Mouse (Mus musculus) erythroblast, embryonic 14.5 days (primary cell): Measurements from ENCODE around the gene Zc3h12b. TPM values are rescaled to one million over a fixed set of nuclear protein-coding genes. Genes with fewer than 3 reads are reported as not detected.

Experiments
- H3K27me3 ChIP-seq: 2 replicates; pipeline ENCODE4 v1.6.1; 2012; ENCODE audit warnings: inconsistent platforms; ENCODE audit not compliant: control insufficient read depth
- H3K36me3 ChIP-seq: 2 replicates; pipeline ENCODE4 v1.6.1; 2012; ENCODE audit warnings: mild to moderate bottlenecking, inconsistent platforms; ENCODE audit not compliant: control insufficient read depth
- H3K4me1 ChIP-seq: 2 replicates; pipeline ENCODE4 v1.6.1; 2012; ENCODE audit warnings: inconsistent platforms; ENCODE audit not compliant: control insufficient read depth
- H3K4me3 ChIP-seq: replicated peaks from 2 replicates; pipeline ENCODE3; 2012; ENCODE audit warnings: moderate library complexity, mild to moderate bottlenecking, inconsistent platforms
- H3K9me3 ChIP-seq: 2 replicates; pipeline ENCODE4 v1.6.1; 2012; ENCODE audit warnings: low read length, inconsistent platforms, mixed read lengths; ENCODE audit not compliant: control insufficient read depth
- GATA1 ChIP-seq: IDR thresholded peaks from 2 replicates; pipeline ENCODE4 v1.6.1; 2012; ENCODE audit warnings: low read length, inconsistent platforms, mixed read lengths
- TAL1 ChIP-seq: IDR thresholded peaks from 3 replicates; pipeline ENCODE4 v1.6.1; 2012; ENCODE audit warnings: low read length, inconsistent platforms, mixed read lengths
- polyA plus RNA-seq: library from polyadenylated mRNA; stranded (reverse); fragments of >175 nt; gene quantifications from 2 replicates; pipeline ENCODE4 v1.2.3, GENCODE M21; 2012

The Zc3h12b gene
- polyA plus RNA-seq, 1 experiment, result not detected

GRCm38 (mm10) chrX:95968594-95968965 lies 257.1 kb downstream of the Zc3h12b start:
- H3K27me3 ChIP-seq, result no peaks in the 10 kb centered on the region
- H3K4me3 ChIP-seq, result peak overlapping the region; percentile 63
- peaks cover 16% of the 10 kb centered on the region for H3K4me1 ChIP-seq
- H3K9me3 ChIP-seq, result no peaks in the 10 kb centered on the region
- H3K36me3 ChIP-seq, result no peaks in the 10 kb centered on the region
- TF ChIP-seq TAL1 (no peak), GATA1 (no peak)

- Histone ChIP-seq H3K4me1 (peaks cover 16% of the 10 kb centered on the region), H3K4me3 (no peak overlapping the region), H3K27me3 (no peaks in the 10 kb centered on the region), H3K9me3 (no peaks in the 10 kb centered on the region), H3K36me3 (no peaks in the 10 kb centered on the region)
- TF ChIP-seq TAL1 (no peak), GATA1 (no peak)
Observed at GRCm38 (mm10) chrX:95969116-95969515, 257.6 kb downstream of the Zc3h12b start.

- TF ChIP-seq TAL1 (no peak), GATA1 (no peak)
- no peak overlapping the region for H3K4me3 ChIP-seq
- H3K4me1 ChIP-seq, result peaks cover 16% of the 10 kb centered on the region
- H3K27me3 ChIP-seq, result no peaks in the 10 kb centered on the region
- no peaks in the 10 kb centered on the region for H3K36me3 ChIP-seq
- no peaks in the 10 kb centered on the region for H3K9me3 ChIP-seq
Observed at GRCm38 (mm10) chrX:95969936-95970335, 258.5 kb downstream of the Zc3h12b start.

Other genes starting within 250 kb of the Zc3h12b start
- gene Asb12, start 153.7 kb upstream of the Zc3h12b start, polyA plus RNA-seq, result not detected in 2 replicates
- gene Pfn5, start 153.6 kb upstream of the Zc3h12b start, polyA plus RNA-seq, result not detected in 2 replicates
- gene Zc4h2, start 53.2 kb upstream of the Zc3h12b start, polyA plus RNA-seq, result not detected in 2 replicates
- 0.42 and 0.54 TPM in 2 replicates for gene Las1l, start 245.3 kb downstream of the Zc3h12b start, polyA plus RNA-seq